Mouse (Mus musculus): Measurements from ENCODE around the gene Wwc2. TPM values are rescaled to one million over a fixed set of nuclear protein-coding genes. Genes with fewer than 3 reads are reported as not detected.

Wwc2 gene
- polyA plus RNA-seq (2015; fragmentation: Nextera tagmentation; extraction: Ambion mirVana), result 8.0 and 10.6 TPM in 2 replicates

DNA sequence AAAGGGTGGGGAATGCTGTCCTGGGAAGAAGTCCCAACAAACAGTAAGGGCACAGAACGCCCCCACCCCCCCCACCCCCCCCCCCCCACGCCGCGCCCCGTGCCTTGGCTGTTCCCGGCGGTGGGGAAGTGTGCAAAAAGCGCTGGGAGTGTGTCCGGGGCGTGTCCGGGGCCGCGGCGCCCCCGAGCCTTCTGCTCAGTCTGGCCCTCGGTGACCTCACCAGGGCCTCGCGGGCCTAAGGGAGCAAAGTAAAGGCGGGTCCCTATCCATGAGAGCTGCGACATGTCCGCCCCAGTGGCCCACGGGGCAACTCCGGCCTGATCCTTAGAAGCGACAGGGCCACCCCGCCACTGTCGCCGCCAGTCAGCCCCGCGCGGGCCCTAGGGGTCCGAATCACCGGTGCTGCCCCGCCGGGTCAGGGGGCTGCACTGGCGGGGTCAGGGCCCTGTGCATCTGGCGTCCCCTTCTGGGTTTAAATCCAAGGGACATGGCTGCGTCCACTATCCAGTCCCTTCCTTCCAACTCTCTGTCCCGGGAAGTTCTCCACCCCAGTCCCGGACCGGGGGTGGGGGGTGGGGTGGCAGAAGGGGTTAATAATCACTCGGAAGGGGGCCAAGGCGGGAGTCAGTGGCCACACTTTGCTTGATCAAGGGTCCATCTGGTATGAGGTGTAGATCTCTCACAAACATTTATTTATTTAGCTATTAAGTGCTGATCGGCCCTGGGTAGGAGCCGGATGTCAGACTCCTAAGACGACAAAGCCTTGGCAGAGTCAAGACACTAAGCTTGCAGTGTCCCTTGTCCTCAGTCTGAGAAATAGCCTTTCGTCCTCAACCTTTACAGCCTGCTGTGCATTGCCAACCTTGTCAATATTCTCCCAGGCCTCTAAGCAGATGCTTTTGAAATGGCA is at the start of gene Wwc2:
TSS of gene Wwc2 (minus strand) at position 14 of the 910 bp plus-strand sequence.

GRCm38 (mm10) chr8:47824182-47824581 is 166.5 kb downstream of the Wwc2 start, which contains the start of gene Cldn22:
Gene Cldn22 (plus strand): TSS chr8:47824482.

GRCm38 (mm10) chr8:47821843-47822242 is 168.9 kb downstream of the Wwc2 start, which contains the start of gene Cldn24:
Gene Cldn24 (plus strand): TSS chr8:47822143.

Other genes with a start within 250 kb of the Wwc2 start
- gene Cldn24, start 168.8 kb downstream of the Wwc2 start, polyA plus RNA-seq (2015; fragmentation: Nextera tagmentation; extraction: Ambion mirVana), result not detected in 2 replicates
- not detected in 2 replicates for gene Cldn22, start 166.4 kb downstream of the Wwc2 start, polyA plus RNA-seq (2015; fragmentation: Nextera tagmentation; extraction: Ambion mirVana)
- 9.9 and 10.1 TPM in 2 replicates for gene Dctd, start 108.2 kb upstream of the Wwc2 start, polyA plus RNA-seq (2015; fragmentation: Nextera tagmentation; extraction: Ambion mirVana)

Measured in urinary bladder, postnatal 0 days (tissue).